Comparison of ENCODE assay signal across 24 mouse cellular contexts in the genomic region with DNA sequence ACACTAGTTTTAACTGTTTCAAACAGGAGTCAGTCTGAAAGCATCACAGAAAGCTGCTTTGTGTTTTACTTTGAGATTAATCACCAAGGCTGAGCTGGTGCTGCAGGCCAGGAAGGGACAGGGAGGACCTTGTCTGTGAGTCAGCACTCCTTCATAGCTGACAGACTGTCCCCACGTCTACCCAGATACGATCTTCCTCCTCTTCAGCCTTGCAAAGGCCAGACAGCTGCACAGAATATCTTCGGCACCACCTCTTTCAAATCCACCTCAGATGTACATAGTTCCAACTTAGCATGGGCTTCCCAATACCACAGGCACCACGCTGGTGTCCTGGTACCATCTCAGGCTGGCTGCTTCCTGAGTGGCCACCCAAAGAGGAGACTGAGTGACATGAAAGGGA. TPM values are rescaled to one million over a fixed set of nuclear protein-coding genes. Genes with fewer than 3 reads are reported as not detected.
A peak's percentile ranks its signal among the peaks of the same experiment; 100 is the strongest.
DNase-seq lines count a peak whose midpoint lies in the region; ATAC-seq and TF ChIP-seq lines count a peak whose summit lies in the region.
"Had no signal": no experiment of that assay in that cellular context is flagged by ENCODE, and none has a peak within 500 bp of the region (broad histone marks: within the 10 kb centered on the region; RNA-seq: fewer than 3 reads in every experiment).

No protein-coding gene starts in this region.

- H3K36me3 ChIP-seq in megakaryocyte, embryonic 14.5 days (replicated peaks; ENCODE audit: low read length): no peaks in the 10 kb centered on the region
- no peaks in the 10 kb centered on the region for H3K36me3 ChIP-seq in myocyte (ENCODE audit: control insufficient read depth, insufficient read depth)
- H3K36me3 ChIP-seq: hindbrain, embryonic 12.5 days; intestine, embryonic 15.5 days; kidney, embryonic 15.5 days had no signal

- H3K4me2 ChIP-seq in myocyte (ENCODE audit: low read depth): peak overlapping the region; percentile 92
- H3K4me2 ChIP-seq: heart, embryonic 11.5 days; hindbrain, embryonic 12.5 days; intestine, embryonic 15.5 days; kidney, embryonic 15.5 days had no signal

- peak overlapping the region; percentile 62 for H3K4me3 ChIP-seq in megakaryocyte, embryonic 14.5 days (replicated peaks)
- no peak overlapping the region for H3K4me3 ChIP-seq in myocyte
- H3K4me3 ChIP-seq: hindbrain, embryonic 12.5 days; intestine, embryonic 15.5 days; kidney, embryonic 15.5 days had no signal

- peaks cover 34% of the 10 kb centered on the region for H3K4me1 ChIP-seq in megakaryocyte, embryonic 14.5 days

- ATAC-seq in megakaryocyte, adult 5-6 weeks (ENCODE audit: poor library complexity, severe bottlenecking): no peak
- no peak for ATAC-seq in inflammation-experienced regulatory T-cells, adult 6 months
- ATAC-seq: forebrain, embryonic 14.5 days; midbrain, embryonic 16.5 days had no signal

- no peak overlapping the region for H3ac ChIP-seq in myocyte (ENCODE audit: control insufficient read depth, insufficient read length)

- DNase-seq in adrenal gland, adult 8-10 months: peak; percentile 23
- no peak for DNase-seq in adrenal gland, adult 18-20 months (ENCODE audit: low spot score in 2 of 2)
- DNase-seq in adrenal gland, postnatal 10 days: peak; percentile 20
- no peak for DNase-seq in kidney, adult 18-20 months
- DNase-seq: cerebellum, adult 18-20 months; heart, postnatal 10 days; layer of hippocampus, postnatal 36 days; left cerebral cortex, postnatal 4 days; liver; lung, postnatal 10 days; right cerebral cortex, postnatal 4 days had no signal

- H3K9me3 ChIP-seq in megakaryocyte, embryonic 14.5 days: peaks cover 8% of the 10 kb centered on the region
- H3K9me3 ChIP-seq: hindbrain, embryonic 12.5 days; intestine, embryonic 15.5 days; kidney, embryonic 15.5 days had no signal

- no peaks in the 10 kb centered on the region for H3K79me2 ChIP-seq in myocyte (ENCODE audit: control insufficient read depth, insufficient read depth)

- TF ChIP-seq POLR2A in myocyte (IDR thresholded peaks at IDR 0.05; ENCODE audit: insufficient read length, low read depth): no peak

- H3K27me3 ChIP-seq in megakaryocyte, embryonic 14.5 days (replicated peaks): peaks cover 12% of the 10 kb centered on the region
- no peaks in the 10 kb centered on the region for H3K27me3 ChIP-seq in myocyte (ENCODE audit: control insufficient read depth, insufficient read depth, insufficient read length)
- H3K27me3 ChIP-seq: hindbrain, embryonic 12.5 days; intestine, embryonic 15.5 days; kidney, embryonic 15.5 days had no signal

TF ChIP-seq in myocyte, 11 proteins besides CTCF, POLR2A, EP300 and RAD21:
- TF ChIP-seq MYOG (IDR thresholded peaks at IDR 0.05; ENCODE audit: control insufficient read depth in 1 of 3, insufficient read depth in 1 of 3, insufficient read length in 2 of 3, low read depth in 2 of 3): peak in 1 of 3 experiments; percentile 48
- TF ChIP-seq MYOD1 (IDR thresholded peaks at IDR 0.05; ENCODE audit: control insufficient read depth in 1 of 3, insufficient read length in 2 of 3, low read depth in 2 of 3): peak in 1 of 3 experiments; percentile 80
- TF ChIP-seq TCF12 (IDR thresholded peaks at IDR 0.05; ENCODE audit: insufficient read depth, poor library complexity, severe bottlenecking): no peak
TF ChIP-seq in myocyte: peak in this region for 2.

RNA-seq across cellular contexts. Expression of a gene that starts 55.7 kb away (rescaled TPM):
- total RNA-seq in adrenal gland, adult 8-10 months (2022): 1 to 10 TPM in 1 of 4 experiments, under 1 TPM in 3; 0.48 to 1.9 (median 0.78) TPM
- 1 to 10 TPM in 1 of 2 experiments, under 1 TPM in 1; 0.89 to 1.5 TPM for total RNA-seq in adrenal gland, adult 18-20 months (2021)
- polyA plus RNA-seq in megakaryocyte, embryonic 14.5 days (2012; ENCODE audit: insufficient read depth, low replicate concordance): 0.19 TPM in 1 of 2 replicates, not detected in the other
- total RNA-seq in megakaryocyte, adult 5-6 weeks (2015): not detected in 2 replicates
- not detected in 2 replicates for total RNA-seq in megakaryocyte, adult 5-6 weeks (2017)
- total RNA-seq in adrenal gland, postnatal 10 days (2021): 1 to 10 TPM; 1.7 to 2.0 TPM
- 0.08 TPM for polyA plus RNA-seq in myocyte (2012; fragmentation: generic; extraction: Trizol)
- polyA plus RNA-seq in inflammation-experienced regulatory T-cells, adult 6 months (2017; shearing (Covaris generic)): not detected
- total RNA-seq: layer of hippocampus, postnatal 36 days; left cerebral cortex, postnatal 4 days; megakaryocyte progenitor cell, adult 5-6 weeks had no signal
- polyA plus RNA-seq: embryonic facial prominence, embryonic 11.5 days; forebrain, embryonic 14.5 days; hindbrain, embryonic 12.5 days; midbrain, embryonic 16.5 days; thymus, postnatal 0 days had no signal

Comparison
In these comparisons a context has a peak if more than half of its experiments do, and no peak if none do; other contexts are left out.
1. DNase-seq: peak in adrenal gland, adult 8-10 months (single experiment) and adrenal gland, postnatal 10 days (single experiment); none in adrenal gland, adult 18-20 months (0 of 2) and kidney, adult 18-20 months (single experiment).